Mouse (Mus musculus): ENCODE measurements around the gene Gm11020. TPM values are rescaled to one million over a fixed set of nuclear protein-coding genes. Genes with fewer than 3 reads are reported as not detected.
"Not testable (repeated sequence)": the region's sequence is repeated elsewhere in the genome, so short reads cannot be mapped to it uniquely, and the experiment has no call there.

Gm11020 gene
- not detected in 2 replicates for total RNA-seq (2015)
- not detected in 2 replicates for total RNA-seq (2017)

GRCm38 (mm10) chr8:104321267-104321666, at the start of gene Gm11020:
Gene Gm11020 (plus strand): TSS chr8:104321567.
- not testable (repeated sequence) for ATAC-seq (replicated peaks; ENCODE audit: poor library complexity)

DNA sequence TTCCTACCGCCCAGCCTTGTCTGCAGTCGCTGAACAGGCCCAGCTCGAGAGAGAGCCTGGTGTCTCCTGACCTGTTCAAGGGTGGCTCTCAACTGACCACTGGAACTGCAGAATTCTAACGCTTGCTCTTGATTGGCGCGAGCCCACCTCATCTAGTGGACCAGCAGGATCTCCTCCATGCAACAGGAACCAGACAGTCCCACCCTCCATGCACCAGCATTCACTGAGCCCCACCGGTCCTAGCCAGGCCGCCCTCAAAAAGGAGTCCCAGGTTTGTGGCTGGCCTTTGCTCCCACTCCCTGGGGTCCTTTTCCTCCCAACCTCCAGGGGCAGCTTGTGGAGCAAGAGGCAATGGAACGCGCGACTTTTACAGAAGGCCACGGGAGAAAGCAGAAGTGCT, 28.3 kb upstream of the Gm11020 start, which contains the start of gene Cmtm2a:
TSS of gene Cmtm2a (minus strand) at position 101 of the 400 bp plus-strand sequence.
- not testable (repeated sequence) for ATAC-seq (replicated peaks; ENCODE audit: poor library complexity)

GRCm38 (mm10) chr8:104294396-104294795, 27.0 kb upstream of the Gm11020 start:
- ATAC-seq (replicated peaks; ENCODE audit: poor library complexity): no peak

DNA sequence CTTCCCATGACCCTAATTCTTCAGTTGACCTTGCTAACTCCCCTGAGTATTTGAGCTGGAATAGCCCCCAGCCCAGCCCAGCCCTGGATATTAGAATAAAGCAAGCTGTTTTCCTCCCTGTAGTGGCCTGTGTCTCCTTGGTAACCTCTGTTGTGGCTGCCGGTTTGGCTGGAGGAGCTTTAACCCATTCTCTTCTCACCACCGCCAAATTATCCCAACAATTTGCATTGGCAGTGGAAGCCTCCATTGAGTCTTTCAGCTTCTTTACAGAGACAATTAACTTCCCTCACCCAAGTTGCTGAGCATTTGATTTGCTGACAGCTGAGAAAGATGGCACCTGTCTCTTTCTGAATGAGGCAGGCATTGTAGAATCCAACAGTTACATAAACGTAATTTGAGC, 19.8 kb upstream of the Gm11020 start:
- ATAC-seq (replicated peaks; ENCODE audit: poor library complexity): not testable (repeated sequence)

DNA sequence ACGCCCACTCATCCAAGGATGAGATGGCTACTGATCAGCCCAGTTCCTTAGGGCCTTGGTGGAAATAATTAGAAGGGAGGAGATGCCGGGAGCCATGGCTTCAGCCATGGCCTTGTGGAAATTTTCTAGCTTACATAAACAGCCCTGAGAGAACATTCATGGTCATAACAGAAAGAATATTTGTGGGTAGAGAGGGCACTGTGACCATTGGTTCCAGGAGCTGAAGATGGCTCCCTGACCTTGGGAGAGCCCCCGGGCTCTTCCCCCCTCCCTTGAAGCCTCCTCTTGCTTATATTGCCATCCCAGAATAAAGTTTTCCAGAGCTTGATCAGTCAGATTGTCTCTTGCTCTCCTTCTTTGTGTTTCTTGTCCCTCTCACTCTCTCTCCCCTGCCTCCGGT, 18.8 kb upstream of the Gm11020 start:
- not testable (repeated sequence) for ATAC-seq (replicated peaks; ENCODE audit: poor library complexity)

DNA sequence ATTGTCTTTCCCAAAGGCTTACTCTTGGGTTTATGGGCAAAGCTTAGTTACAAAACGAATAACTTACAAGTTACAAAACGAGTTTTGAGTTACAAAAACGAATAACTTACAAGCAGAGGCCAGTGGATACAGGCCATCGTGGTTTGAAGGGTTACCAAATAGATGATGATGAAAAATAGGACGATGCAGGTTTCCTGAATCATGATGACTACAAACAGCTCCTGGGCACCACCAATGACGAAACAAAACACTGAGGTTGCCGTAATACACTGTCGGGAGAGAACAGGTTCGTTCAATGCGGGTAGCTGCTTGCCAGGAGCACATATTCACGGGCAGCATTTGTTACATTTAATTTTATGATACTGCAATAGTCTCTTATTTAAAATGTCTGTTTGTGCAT, 16.4 kb upstream of the Gm11020 start:
- ATAC-seq (replicated peaks; ENCODE audit: poor library complexity): peak; percentile 61

GRCm38 (mm10) chr8:104308341-104308740, 13.0 kb upstream of the Gm11020 start:
- not testable (repeated sequence) for ATAC-seq (replicated peaks; ENCODE audit: poor library complexity)

- ATAC-seq (replicated peaks; ENCODE audit: poor library complexity): not testable (repeated sequence)
Measured at GRCm38 (mm10) chr8:104309441-104310155, 11.8 kb upstream of the Gm11020 start, which contains the start of the genes Gm45711 and Cmtm1. Gene Gm45711 (minus strand): TSS chr8:104310081. Gene Cmtm1 (minus strand): TSS chr8:104310145.

DNA sequence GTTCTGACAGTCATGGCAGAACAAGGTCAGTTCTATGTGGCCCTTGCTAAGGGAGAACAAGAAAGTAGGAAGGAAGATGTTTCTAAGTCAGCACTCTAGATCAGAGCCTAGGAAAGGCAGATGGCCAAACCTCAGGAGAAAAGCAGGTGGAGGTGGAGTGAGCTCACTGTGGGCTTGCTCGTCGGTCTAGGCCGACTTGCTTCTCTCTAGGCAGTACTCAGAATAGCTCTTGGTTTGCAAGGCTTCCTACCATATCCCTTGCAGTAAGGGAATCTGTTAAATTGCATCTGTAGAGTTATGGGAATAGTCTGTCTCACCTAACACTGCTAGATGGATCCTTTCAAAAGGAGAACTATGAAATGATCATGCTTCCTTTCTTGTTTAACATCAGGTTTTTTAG, 9.3 kb upstream of the Gm11020 start:
- ATAC-seq (replicated peaks; ENCODE audit: poor library complexity): not testable (repeated sequence)

DNA sequence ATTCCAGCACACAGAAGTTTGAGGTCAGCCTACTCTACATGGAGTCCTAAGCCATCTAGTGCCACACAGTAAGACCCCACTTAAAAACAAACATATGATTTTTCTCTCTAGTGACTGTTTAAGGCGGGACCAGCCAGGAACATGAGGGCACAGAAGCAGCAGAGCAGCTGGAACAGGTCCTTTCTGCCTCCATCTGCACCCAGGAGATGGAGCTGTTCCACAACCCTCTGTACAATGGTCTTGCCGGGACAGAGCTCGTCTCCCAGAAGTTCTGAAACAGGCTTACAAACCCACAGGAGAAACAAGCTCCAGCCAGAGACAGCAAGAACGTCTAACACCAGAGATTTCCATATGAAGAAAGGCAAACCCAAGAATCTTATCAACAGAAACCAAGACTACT, 8.1 kb upstream of the Gm11020 start:
- no peak for ATAC-seq (replicated peaks; ENCODE audit: poor library complexity)

GRCm38 (mm10) chr8:104321930-104322329, 563 bp downstream of the Gm11020 start, which contains the start of gene Cmtm2b:
Gene Cmtm2b (plus strand): TSS chr8:104322230.
- ATAC-seq (replicated peaks; ENCODE audit: poor library complexity): not testable (repeated sequence)

- peak; percentile 53 for ATAC-seq (replicated peaks; ENCODE audit: poor library complexity)
Measured at GRCm38 (mm10) chr8:104332665-104333631, 11.6 kb downstream of the Gm11020 start.

- peak; percentile 66 for ATAC-seq (replicated peaks; ENCODE audit: poor library complexity)
Measured at GRCm38 (mm10) chr8:104333786-104334185, 12.4 kb downstream of the Gm11020 start.

- ATAC-seq (replicated peaks; ENCODE audit: poor library complexity): no peak
Measured at GRCm38 (mm10) chr8:104334196-104334595, 12.8 kb downstream of the Gm11020 start.

DNA sequence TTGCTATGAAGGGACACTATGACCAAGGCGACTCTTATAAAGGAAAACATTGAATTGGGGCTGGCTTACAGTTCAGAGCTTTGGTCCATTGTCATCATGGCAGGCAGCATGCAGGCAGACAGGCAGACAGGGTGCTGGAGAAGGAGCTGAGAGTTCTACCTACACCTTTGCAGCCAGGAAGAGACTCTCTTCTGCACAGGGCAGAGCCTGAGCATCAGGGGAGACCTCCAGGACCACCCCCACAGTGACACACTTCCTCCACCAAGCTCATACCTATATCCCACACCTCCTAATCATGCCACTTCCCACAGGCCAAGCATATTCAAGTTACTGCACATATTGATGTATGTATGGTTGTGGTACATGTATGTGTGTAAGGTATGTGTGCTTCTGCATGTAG, 15.4 kb downstream of the Gm11020 start:
- no peak for ATAC-seq (replicated peaks; ENCODE audit: poor library complexity)

- ATAC-seq (replicated peaks; ENCODE audit: poor library complexity): no peak
Measured at GRCm38 (mm10) chr8:104337890-104338289, 16.5 kb downstream of the Gm11020 start.

- ATAC-seq (replicated peaks; ENCODE audit: poor library complexity): no peak
Measured at GRCm38 (mm10) chr8:104339229-104339982, 18.0 kb downstream of the Gm11020 start, which contains the start of gene Cmtm3. Gene Cmtm3 (plus strand): TSS chr8:104339410.

DNA sequence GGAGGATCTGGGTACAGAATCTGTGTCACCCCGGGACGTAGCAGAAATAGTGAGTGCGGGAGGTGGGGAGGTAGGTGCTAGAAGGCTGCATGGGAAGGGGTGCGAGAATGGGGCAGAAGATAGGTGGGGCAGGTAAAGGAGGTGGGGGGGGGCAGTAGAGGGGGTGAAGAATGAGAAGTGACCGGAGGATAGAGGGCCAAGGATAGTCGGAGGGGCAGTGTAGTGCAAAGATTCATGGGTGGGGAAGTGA, 18.5 kb downstream of the Gm11020 start:
- no peak for ATAC-seq (replicated peaks; ENCODE audit: poor library complexity)

DNA sequence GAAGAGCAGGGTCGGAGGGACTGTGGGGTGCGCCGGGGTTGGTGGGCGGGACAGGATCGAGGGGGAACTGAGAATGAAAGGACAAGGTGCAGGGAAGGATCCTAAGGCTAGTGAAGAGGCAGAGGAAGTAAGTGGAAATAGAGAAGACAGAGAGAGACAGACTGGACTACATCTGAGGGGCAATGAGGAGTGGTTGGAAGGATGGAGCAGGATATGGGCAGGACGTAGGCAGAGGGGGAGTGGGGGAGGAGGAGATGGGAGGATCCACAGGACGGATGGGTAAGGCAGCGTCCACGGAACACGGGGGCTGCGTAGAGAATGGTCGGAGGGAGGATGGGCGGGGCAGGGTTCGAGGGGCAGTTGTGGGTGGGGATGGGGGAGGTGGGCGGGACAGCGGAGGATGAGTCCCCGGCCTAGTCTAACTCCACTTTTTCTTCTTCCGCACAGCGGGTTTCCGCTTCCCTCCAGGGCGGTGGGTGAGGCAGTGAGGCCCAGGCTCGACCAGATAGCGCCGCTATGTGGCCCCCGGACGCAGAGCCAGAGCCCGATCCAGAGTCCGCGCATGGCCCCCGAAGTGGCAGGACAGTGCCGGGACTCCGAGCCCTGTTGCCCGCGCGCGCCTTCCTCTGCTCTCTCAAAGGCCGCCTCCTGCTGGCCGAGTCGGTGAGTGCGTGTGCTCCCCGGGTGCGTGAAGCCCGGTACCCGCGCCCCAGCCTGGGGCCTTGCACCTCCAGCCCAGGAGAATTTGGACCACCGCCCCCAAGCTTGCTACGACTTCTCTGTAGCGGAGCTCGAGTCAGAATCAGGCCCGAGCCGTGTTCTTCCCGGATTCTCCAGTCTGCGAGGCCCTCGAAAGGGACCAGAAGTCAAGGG, 19.1 kb downstream of the Gm11020 start:
- peak; percentile 51 for ATAC-seq (replicated peaks; ENCODE audit: poor library complexity)

DNA sequence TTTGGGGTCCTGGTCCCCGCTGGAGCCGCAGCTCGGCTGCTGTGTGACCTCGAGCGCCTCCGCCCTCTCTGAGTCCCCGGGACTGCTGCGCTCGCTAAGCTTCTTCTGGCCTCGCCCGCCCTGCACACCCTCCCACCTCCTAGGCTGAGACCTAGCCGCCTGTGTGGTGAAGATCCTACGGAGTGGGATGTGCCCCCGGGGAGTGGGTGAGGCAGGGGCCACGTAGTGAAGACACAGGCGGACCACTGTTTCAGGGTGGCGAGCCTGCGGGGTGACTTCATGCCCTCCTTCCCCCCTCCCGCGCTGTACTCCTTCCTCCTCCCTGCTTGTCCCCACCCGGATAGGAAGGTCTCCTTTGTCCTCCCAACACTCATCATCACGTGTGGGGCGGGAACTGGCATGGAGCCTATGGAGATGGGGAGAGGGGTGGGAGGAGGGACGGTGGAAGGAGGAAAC, 19.8 kb downstream of the Gm11020 start:
- ATAC-seq (replicated peaks; ENCODE audit: poor library complexity): peak; percentile 26

Measured in megakaryocyte progenitor cell, adult 5-6 weeks (primary cell).